Mouse (Mus musculus) limb, embryonic 13.5 days (tissue): Measurements from ENCODE around the gene Lpin3. TPM values are rescaled to one million over a fixed set of nuclear protein-coding genes. Genes with fewer than 3 reads are reported as not detected.

Source experiments
- ATAC-seq: fragments of 200-750 bp; cut with Nextera tagmentation; 2 replicates; pipeline ENCODE4 v1.8.0; 2017; ENCODE audit warnings: low read depth, moderate number of reproducible peaks, moderate TSS enrichment; ENCODE audit not compliant: low FRiP score
- H3K27ac ChIP-seq: fragments of 300-500 bp; sonication (generic); 2 replicates; pipeline ENCODE4 v1.5.1; 2015; ENCODE audit warnings: inconsistent platforms, mild to moderate bottlenecking, moderate library complexity
- H3K27me3 ChIP-seq: fragments of 300-500 bp; sonication (generic); 2 replicates; pipeline ENCODE4 v1.6.1; 2015; ENCODE audit warnings: mild to moderate bottlenecking, inconsistent platforms
- H3K36me3 ChIP-seq: fragments of 300-500 bp; sonication (generic); 2 replicates; pipeline ENCODE4 v1.6.1; 2015; ENCODE audit warnings: inconsistent platforms, mild to moderate bottlenecking, moderate library complexity
- H3K4me1 ChIP-seq: fragments of 300-500 bp; sonication (generic); 2 replicates; pipeline ENCODE4 v1.6.1; 2015; ENCODE audit warnings: inconsistent platforms
- H3K4me2 ChIP-seq: fragments of 300-500 bp; sonication (generic); replicated peaks from 2 replicates; pipeline ENCODE4 v1.6.1; 2015; ENCODE audit warnings: inconsistent platforms, mild to moderate bottlenecking, moderate library complexity
- H3K4me3 ChIP-seq: fragments of 300-500 bp; sonication (generic); 2 replicates; pipeline ENCODE4 v1.5.1; 2015; ENCODE audit warnings: moderate library complexity, mild to moderate bottlenecking, inconsistent platforms
- H3K9ac ChIP-seq: fragments of 300-500 bp; sonication (generic); 2 replicates; pipeline ENCODE4 v1.6.1; 2015; ENCODE audit warnings: mild to moderate bottlenecking, inconsistent platforms
- H3K9me3 ChIP-seq: fragments of 300-500 bp; sonication (generic); 2 replicates; pipeline ENCODE4 v1.6.1; 2016; ENCODE audit warnings: inconsistent platforms
- WGBS: fragments of 180-500 bp; shearing (Covaris S2); methylation state at CpG from one replicate; pipeline ENCODE4 v1.1.7; 2015; 5-methylcytosine and 5-hydroxymethylcytosine counted together
- polyA plus RNA-seq: library from polyadenylated mRNA; unstranded; fragments of >200 nt; fragmentation: Nextera tagmentation; extraction: Ambion mirVana; gene quantifications from 2 replicates; pipeline ENCODE4 v1.2.1, GENCODE M21; 2015

Lpin3 gene
- polyA plus RNA-seq = 2.4 and 2.9 TPM in 2 replicates

DNA sequence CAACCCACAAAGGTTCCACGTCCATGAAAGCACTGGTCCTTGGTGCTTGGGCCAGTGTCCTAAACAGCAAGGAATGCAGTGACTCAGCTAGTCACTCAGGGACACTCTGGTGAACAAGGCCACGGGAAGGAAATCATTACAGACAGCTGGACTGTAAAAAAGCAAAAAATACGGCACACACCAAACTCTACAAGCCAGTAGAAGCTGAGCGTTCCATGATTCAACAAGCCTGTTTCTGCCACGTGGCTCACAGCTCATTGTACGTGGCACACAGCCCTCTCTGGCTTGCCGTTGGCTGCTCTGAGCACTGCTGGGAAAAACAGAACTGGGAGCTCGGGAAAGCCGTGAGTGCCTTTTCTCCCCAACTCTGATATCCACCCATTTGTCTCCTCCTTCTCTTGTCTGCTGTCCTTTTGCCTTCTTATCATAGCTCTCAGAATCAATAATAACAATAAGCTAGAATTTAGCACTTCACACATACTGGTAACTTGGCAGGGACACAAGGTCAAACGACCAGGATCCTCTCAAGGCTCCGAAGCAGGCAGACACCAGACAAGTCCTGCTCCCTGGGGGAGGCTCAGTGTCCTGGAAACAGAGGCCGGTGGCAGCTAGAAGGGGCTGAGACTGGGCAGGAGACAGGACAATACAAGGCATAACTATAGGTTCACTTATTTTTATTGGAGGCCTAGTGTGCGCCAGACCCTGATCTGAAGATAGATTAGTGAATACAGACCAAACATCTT lies at the start of gene Lpin3:
TSS of gene Lpin3 (plus strand) at position 218 of the 743 bp plus-strand sequence.
- no peak for ATAC-seq
- Histone ChIP-seq H3K4me2 (no peak within 1 kb of the TSS), H3K27ac (no peak within 1 kb of the TSS), H3K9me3 (no peaks in the 10 kb centered on the region), H3K27me3 (no peaks in the 10 kb centered on the region), H3K9ac (no peak within 1 kb of the TSS), H3K4me1 (peaks cover 11% of the 10 kb centered on the region; the same call in 1 of the 2 replicates), H3K4me3 (no peak within 1 kb of the TSS), H3K36me3 (no peaks in the 10 kb centered on the region)
- WGBS = 52% methylated on average over 13 of the region's 13 CpGs

DNA sequence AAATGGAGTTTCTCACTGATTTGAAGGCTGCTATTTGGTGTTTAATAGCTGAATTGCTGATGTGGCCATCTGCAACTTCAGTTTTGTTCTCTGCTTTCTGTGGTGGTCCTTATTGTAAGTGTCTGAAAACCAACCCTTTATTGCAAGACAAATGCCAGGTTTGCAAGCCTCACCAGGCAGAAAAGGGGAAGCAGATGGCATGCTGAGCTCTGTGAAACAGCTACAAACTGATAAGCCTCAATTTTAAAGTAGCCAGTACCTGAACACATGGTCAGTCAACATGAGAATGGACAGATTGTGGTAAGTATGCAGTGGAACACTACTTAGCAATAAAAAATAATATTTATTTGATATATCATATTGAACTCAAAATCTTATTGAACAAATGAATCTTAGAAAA lies 39.6 kb upstream of the Lpin3 start:
- Histone ChIP-seq H3K36me3 (no peaks in the 10 kb centered on the region), H3K4me3 (no peak overlapping the region), H3K27ac (no peak overlapping the region), H3K9me3 (no peaks in the 10 kb centered on the region), H3K9ac (no peak overlapping the region), H3K4me1 (no peaks in the 10 kb centered on the region), H3K27me3 (no peaks in the 10 kb centered on the region), H3K4me2 (no peak overlapping the region)
- ATAC-seq = no peak

DNA sequence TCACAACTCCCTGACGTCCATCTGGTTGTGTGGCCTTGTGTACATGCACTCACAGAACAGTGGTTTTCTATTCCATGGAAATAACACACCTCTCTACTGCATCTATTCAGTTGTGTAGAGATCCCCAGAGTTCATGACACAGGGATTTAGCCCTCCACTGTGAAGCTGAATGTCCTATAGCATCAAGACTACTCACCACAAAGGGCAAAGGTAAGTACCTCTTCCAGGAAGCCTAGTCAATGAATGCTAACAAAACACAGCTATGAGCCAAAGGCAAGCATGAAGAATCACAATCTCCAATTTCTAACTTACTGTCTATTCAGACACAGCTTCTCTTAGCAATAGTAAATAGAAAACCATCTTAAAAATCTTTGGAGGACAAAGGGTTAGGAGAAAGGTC lies 32.8 kb upstream of the Lpin3 start:
- Histone ChIP-seq H3K9me3 (no peaks in the 10 kb centered on the region), H3K9ac (no peak overlapping the region), H3K27me3 (no peaks in the 10 kb centered on the region), H3K4me3 (no peak overlapping the region), H3K4me2 (no peak overlapping the region), H3K27ac (no peak overlapping the region), H3K4me1 (no peaks in the 10 kb centered on the region), H3K36me3 (no peaks in the 10 kb centered on the region)
- 65% methylated on average over 1 of the region's 1 CpGs for WGBS
- ATAC-seq = no peak

DNA sequence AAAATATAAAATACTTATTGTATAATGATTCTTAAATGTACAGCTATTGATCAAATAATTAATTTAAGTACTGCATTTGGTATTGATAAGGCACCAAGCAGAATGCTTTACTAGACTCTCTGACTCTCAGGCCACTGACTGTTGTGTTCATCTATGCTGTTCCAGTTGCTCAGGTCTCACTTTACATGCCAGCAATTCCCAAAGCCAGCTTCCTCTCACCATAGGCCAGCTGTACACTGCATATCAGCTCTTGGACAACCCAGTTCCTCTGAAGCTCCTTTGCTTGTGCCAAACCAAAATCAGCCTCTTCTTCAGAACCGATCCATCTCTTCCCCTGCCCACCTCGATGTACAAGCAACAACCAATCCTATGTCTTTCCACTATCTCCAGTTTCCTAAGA lies 32.3 kb upstream of the Lpin3 start:
- Histone ChIP-seq H3K4me2 (no peak overlapping the region), H3K4me1 (no peaks in the 10 kb centered on the region), H3K36me3 (no peaks in the 10 kb centered on the region), H3K9ac (no peak overlapping the region), H3K9me3 (no peaks in the 10 kb centered on the region), H3K4me3 (no peak overlapping the region), H3K27me3 (no peaks in the 10 kb centered on the region), H3K27ac (no peak overlapping the region)
- WGBS = 86% methylated on average over 2 of the region's 2 CpGs
- ATAC-seq = no peak

DNA sequence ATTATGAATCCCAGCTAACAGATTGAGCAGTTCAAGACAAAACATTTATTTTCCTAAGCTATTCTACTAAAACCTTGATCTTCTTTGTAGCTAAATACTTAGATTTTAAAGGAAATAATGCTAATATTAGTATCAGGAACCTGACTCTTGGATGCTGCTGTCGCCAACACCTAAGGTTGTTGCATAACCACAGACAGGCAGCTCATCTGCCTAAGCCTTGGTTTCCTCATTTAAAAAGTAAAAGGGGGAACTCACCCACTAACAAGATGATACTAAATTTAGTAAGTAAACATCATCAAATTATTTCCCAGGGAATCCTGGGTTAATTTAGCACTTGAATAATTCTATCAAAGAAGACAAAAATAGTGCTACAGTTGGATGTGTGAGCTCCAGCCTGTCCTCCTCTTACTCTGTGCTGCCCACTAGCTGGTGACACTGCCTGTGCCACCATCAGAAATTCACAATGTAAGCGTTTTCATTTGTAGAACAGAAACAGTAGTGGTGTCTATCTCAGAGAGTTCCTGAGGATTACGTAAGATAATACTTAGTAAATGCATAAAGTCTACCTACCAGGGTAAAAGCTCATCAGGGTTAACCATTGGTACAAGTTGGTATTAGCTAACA lies 30.7 kb upstream of the Lpin3 start:
- Histone ChIP-seq H3K4me3 (no peak overlapping the region), H3K36me3 (no peaks in the 10 kb centered on the region), H3K9me3 (no peaks in the 10 kb centered on the region), H3K9ac (no peak overlapping the region), H3K4me2 (no peak overlapping the region), H3K27me3 (no peaks in the 10 kb centered on the region), H3K27ac (no peak overlapping the region), H3K4me1 (no peaks in the 10 kb centered on the region)
- 84% methylated on average over 3 of the region's 3 CpGs for WGBS
- no peak for ATAC-seq

DNA sequence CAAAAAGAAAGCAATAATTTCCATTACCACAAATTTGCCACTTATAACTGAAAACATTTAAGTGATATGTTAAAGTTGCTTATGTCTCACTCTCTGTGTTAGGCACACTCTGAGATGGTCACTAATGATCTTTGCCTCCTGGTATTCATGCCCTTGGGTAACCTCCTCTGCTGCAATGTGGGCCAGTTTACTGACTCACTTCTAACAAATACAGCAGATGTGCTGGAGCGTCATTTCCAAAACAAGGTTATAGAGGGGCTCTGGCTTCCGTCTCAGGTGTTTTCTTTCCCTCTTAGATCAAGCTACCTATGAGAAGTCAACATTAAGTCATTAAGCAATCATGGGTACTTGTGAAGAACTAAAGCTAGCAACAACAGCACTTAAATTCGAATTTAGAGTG lies 30.1 kb upstream of the Lpin3 start:
- no peaks in the 10 kb centered on the region for H3K27me3 ChIP-seq
- 72% methylated on average over 3 of the region's 3 CpGs for WGBS
- H3K4me1 ChIP-seq = no peaks in the 10 kb centered on the region
- no peak overlapping the region for H3K9ac ChIP-seq
- ATAC-seq = no peak
- no peaks in the 10 kb centered on the region for H3K9me3 ChIP-seq
- no peaks in the 10 kb centered on the region for H3K36me3 ChIP-seq
- no peak overlapping the region for H3K4me3 ChIP-seq
- H3K27ac ChIP-seq = no peak overlapping the region
- no peak overlapping the region for H3K4me2 ChIP-seq

DNA sequence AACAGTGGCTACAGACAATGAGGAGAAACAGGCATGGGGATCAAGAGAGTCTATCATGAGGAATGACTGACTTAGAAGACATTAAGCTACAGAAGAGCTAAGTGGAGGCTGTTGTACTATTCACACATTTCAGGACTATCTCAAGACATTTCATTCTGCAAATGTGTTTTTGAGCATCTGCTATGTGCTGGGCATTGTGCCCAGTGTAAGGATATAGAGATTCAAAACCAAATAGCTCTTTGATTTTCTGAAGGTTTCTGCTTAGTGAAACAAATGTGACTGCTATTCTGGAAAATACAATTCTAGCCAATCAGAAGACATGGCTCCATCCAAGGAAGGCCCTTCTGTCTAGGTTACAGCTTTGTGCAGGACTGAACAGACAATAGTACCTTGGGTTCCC lies 25.8 kb upstream of the Lpin3 start:
- Histone ChIP-seq H3K36me3 (no peaks in the 10 kb centered on the region), H3K9ac (no peak overlapping the region), H3K4me2 (no peak overlapping the region), H3K27me3 (no peaks in the 10 kb centered on the region), H3K9me3 (no peaks in the 10 kb centered on the region), H3K4me3 (no peak overlapping the region), H3K4me1 (no peaks in the 10 kb centered on the region), H3K27ac (no peak overlapping the region)
- ATAC-seq = no peak

DNA sequence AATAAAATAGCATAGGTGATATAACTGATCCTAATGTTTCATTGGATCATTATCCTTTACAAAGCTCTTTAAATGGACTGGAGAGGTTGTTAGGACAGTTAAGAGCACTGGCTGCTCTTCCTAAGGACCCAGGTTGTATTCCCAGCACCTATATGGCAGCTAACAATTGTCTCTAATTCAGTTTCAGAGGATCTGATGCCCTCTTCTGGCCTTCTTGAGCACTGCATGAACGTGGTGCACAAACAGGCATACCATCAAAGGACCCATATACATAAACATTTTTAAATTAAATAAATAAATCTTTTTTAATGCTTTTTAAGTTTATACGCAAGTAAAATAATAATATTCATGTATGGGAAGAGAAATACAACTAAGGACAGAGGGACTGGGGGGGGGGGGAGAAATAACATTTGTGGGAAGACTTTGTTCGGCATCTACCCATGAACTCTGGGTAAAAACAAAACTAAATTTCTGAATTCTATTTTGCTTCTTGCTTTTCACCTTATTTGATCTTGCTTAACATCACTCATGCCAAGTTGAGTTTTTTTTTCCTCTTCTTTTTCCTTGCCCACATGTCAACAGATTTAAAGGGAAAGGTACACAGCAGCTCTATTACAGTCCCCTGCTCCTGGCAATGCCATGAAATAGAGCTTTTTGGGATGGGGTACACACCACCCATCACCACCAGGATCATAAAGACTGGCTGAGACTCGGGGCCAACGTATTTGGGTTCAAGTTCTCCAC lies 23.9 kb upstream of the Lpin3 start:
- Histone ChIP-seq H3K27me3 (no peaks in the 10 kb centered on the region), H3K27ac (no peak overlapping the region), H3K4me1 (no peaks in the 10 kb centered on the region), H3K4me2 (no peak overlapping the region), H3K9me3 (no peaks in the 10 kb centered on the region), H3K4me3 (no peak overlapping the region), H3K36me3 (no peaks in the 10 kb centered on the region), H3K9ac (no peak overlapping the region)
- WGBS = 82% methylated on average over 5 of the region's 5 CpGs
- ATAC-seq = no peak

DNA sequence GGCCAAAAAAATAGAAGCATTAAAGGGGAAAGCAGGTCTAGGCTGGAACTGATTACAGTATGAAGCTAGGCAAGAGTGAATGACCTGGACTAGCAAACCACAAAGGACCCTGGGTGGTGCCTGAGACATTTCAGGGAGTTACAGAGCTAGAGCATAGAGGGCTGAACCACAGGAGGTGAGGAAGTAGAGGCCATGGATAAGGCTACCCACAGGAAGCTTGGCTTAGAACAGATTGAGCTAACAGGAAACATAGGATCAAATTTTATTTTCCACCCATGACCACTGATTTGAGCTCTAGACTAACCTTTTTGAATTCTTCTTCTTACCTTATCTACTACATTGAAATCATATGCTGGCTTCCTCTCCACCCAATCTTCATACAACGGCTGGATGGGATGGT lies 20.1 kb upstream of the Lpin3 start:
- no peak overlapping the region for H3K9ac ChIP-seq
- WGBS = 84% methylated on average over 1 of the region's 1 CpGs
- H3K4me1 ChIP-seq = no peaks in the 10 kb centered on the region
- ATAC-seq = no peak
- no peak overlapping the region for H3K27ac ChIP-seq
- H3K9me3 ChIP-seq = no peaks in the 10 kb centered on the region
- no peaks in the 10 kb centered on the region for H3K27me3 ChIP-seq
- no peak overlapping the region for H3K4me3 ChIP-seq
- no peaks in the 10 kb centered on the region for H3K36me3 ChIP-seq
- H3K4me2 ChIP-seq = no peak overlapping the region

DNA sequence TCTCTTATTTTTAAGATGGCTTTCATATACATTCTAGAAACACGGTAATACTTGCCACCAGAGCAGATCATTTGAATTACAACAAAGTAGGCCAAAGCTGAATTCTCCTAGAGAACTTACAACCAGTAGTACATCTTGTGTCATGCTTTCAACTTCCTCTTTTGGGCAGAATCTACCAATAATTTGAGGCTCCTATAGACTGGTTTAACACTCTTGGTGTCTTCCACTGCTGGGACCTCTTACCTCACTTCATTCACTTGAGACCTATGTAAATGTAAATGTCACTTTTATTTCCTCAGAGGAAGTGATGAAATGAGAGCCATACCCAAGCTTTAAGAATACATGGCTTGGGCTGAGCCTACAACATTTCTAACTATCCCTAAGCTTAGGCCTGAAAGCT lies 16.4 kb upstream of the Lpin3 start:
- Histone ChIP-seq H3K36me3 (no peaks in the 10 kb centered on the region), H3K9ac (no peak overlapping the region), H3K9me3 (no peaks in the 10 kb centered on the region), H3K27me3 (no peaks in the 10 kb centered on the region), H3K27ac (no peak overlapping the region), H3K4me2 (no peak overlapping the region), H3K4me3 (no peak overlapping the region), H3K4me1 (no peaks in the 10 kb centered on the region)
- 90% methylated on average over 1 of the region's 1 CpGs for WGBS
- no peak for ATAC-seq

DNA sequence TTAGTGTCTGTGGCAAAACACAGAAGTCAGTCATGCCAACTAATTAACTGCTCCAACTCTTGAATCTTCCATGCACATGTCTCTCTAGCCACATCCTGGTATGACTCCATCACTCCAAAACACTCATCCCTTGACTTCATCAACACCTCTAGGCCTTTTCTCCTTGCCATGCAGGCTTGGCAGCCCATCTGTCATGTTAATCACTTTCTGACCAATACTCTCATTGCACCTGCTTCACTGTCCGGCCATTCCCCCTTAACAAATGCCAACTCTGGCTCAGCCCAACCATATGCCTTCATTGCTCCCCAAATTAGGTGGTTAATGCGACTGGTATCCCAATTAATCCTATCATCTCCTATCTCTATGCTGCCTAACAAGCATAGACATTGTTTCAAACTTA lies 15.2 kb upstream of the Lpin3 start:
- Histone ChIP-seq H3K9me3 (no peaks in the 10 kb centered on the region), H3K27me3 (no peaks in the 10 kb centered on the region), H3K27ac (no peak overlapping the region), H3K36me3 (no peaks in the 10 kb centered on the region), H3K4me2 (no peak overlapping the region), H3K9ac (no peak overlapping the region), H3K4me1 (no peaks in the 10 kb centered on the region), H3K4me3 (no peak overlapping the region)
- no peak for ATAC-seq
- 76% methylated on average over 2 of the region's 2 CpGs for WGBS

DNA sequence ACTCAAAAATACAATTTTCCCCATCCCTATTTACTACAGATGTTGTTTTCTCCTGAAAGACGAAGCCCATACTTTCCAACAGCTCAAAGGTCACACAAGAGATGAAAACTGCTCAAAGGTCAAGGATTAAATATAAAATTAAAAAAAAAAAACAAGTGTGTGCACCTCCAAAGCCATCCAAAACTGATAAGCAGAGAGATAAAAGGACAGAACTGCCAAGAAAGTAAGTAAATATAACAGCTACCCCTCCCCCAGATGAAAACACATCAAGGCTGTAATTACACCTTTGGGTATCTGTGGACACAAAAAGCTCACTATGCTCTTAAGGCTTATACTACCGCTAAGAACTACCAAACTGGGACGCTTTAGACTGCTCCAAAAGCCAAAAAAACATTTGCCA lies 11.0 kb upstream of the Lpin3 start:
- Histone ChIP-seq H3K36me3 (no peaks in the 10 kb centered on the region), H3K4me1 (peaks cover 8% of the 10 kb centered on the region), H3K4me2 (no peak overlapping the region), H3K9me3 (no peaks in the 10 kb centered on the region), H3K4me3 (no peak overlapping the region), H3K9ac (no peak overlapping the region), H3K27me3 (no peaks in the 10 kb centered on the region), H3K27ac (no peak overlapping the region)
- ATAC-seq = no peak
- whole genome bisulfite sequencing = 75% methylated on average over 3 of the region's 3 CpGs
